In genomic region chr10:39371991-39372390, GRCm38 (mm10) we compare ENCODE assay signal across 8 mouse cellular contexts. TPM values are rescaled to one million over a fixed set of nuclear protein-coding genes. Genes with fewer than 3 reads are reported as not detected.
DNase-seq lines count a peak whose midpoint lies in the region; ATAC-seq and TF ChIP-seq lines count a peak whose summit lies in the region.
"Had no signal": no experiment of that assay in that cellular context is flagged by ENCODE, and none has a peak within 500 bp of the region (broad histone marks: within the 10 kb centered on the region; RNA-seq: fewer than 3 reads in every experiment).

No protein-coding gene starts in this region.

- TF ChIP-seq CTCF in olfactory bulb, adult 2 months (IDR thresholded peaks at IDR 0.05; ENCODE audit: insufficient read depth, low read depth, low read length), result no peak

- no peak for DNase-seq in limb, embryonic 10.5 days (ENCODE audit: low spot score)
- no peak for DNase-seq in adrenal gland, postnatal 25 days
- no peak for DNase-seq in kidney, postnatal 36 days
- DNase-seq: kidney, adult 8-10 months had no signal

- no peaks in the 10 kb centered on the region for H3K9me3 ChIP-seq in limb, embryonic 12.5 days
- no peaks in the 10 kb centered on the region for H3K9me3 ChIP-seq in limb, embryonic 10.5 days (replicated peaks)
- H3K9me3 ChIP-seq in forebrain, embryonic 15.5 days, result no peaks in the 10 kb centered on the region
- H3K9me3 ChIP-seq in limb, embryonic 15.5 days, result no peaks in the 10 kb centered on the region

- H3K36me3 ChIP-seq in limb, embryonic 12.5 days, result no peaks in the 10 kb centered on the region
- H3K36me3 ChIP-seq in limb, embryonic 10.5 days, result no peaks in the 10 kb centered on the region
- no peaks in the 10 kb centered on the region for H3K36me3 ChIP-seq in forebrain, embryonic 15.5 days
- H3K36me3 ChIP-seq in limb, embryonic 15.5 days, result no peaks in the 10 kb centered on the region

- H3K4me2 ChIP-seq in limb, embryonic 12.5 days, result peak overlapping the region; percentile 84; the same call in 1 of the 2 replicates
- H3K4me2 ChIP-seq in forebrain, embryonic 15.5 days (replicated peaks), result peak overlapping the region; percentile 58
- H3K4me2 ChIP-seq in limb, embryonic 15.5 days, result 0 out of 2 replicates have a peak overlapping the region, but pooled peaks have one; percentile 78

- H3K27ac ChIP-seq in limb, embryonic 12.5 days, result no peak overlapping the region
- H3K27ac ChIP-seq in limb, embryonic 10.5 days, result no peak overlapping the region
- H3K27ac ChIP-seq in forebrain, embryonic 15.5 days (replicated peaks), result no peak overlapping the region
- H3K27ac ChIP-seq in limb, embryonic 15.5 days, result no peak overlapping the region
- H3K27ac ChIP-seq in olfactory bulb, adult 2 months (ENCODE audit: insufficient read depth, low read depth, low read length), result no peak overlapping the region

- no peak for TF ChIP-seq POLR2A in olfactory bulb, adult 2 months (IDR thresholded peaks at IDR 0.05; ENCODE audit: insufficient read depth, low read depth, low read length)

- H3K27me3 ChIP-seq in limb, embryonic 12.5 days, result peaks cover 10% of the 10 kb centered on the region; the same call in 1 of the 2 replicates
- H3K27me3 ChIP-seq in limb, embryonic 10.5 days (ENCODE audit: low read depth, poor library complexity, severe bottlenecking), result peaks cover 17% of the 10 kb centered on the region; the same call in 1 of the 2 replicates
- no peaks in the 10 kb centered on the region for H3K27me3 ChIP-seq in forebrain, embryonic 15.5 days
- H3K27me3 ChIP-seq in limb, embryonic 15.5 days, result no peaks in the 10 kb centered on the region

- ATAC-seq in limb, embryonic 12.5 days (ENCODE audit: insufficient number of reproducible peaks, insufficient read depth, low FRiP score, low TSS enrichment, low read depth), result no peak
- no peak for ATAC-seq in forebrain, embryonic 15.5 days (replicated peaks)
- ATAC-seq in limb, embryonic 15.5 days (ENCODE audit: insufficient number of reproducible peaks, low FRiP score, low TSS enrichment, low read depth), result no peak

- peaks cover 47% of the 10 kb centered on the region for H3K4me1 ChIP-seq in limb, embryonic 12.5 days (replicated peaks)
- H3K4me1 ChIP-seq in limb, embryonic 10.5 days, result peaks cover 53% of the 10 kb centered on the region
- H3K4me1 ChIP-seq in forebrain, embryonic 15.5 days, result peaks cover 65% of the 10 kb centered on the region
- H3K4me1 ChIP-seq in limb, embryonic 15.5 days, result peaks cover 36% of the 10 kb centered on the region
- H3K4me1 ChIP-seq in olfactory bulb, adult 2 months (ENCODE audit: control insufficient read depth, insufficient read depth, low read length), result peaks cover 16% of the 10 kb centered on the region

- H3K9ac ChIP-seq in limb, embryonic 12.5 days (replicated peaks), result no peak overlapping the region
- H3K9ac ChIP-seq in forebrain, embryonic 15.5 days (replicated peaks), result no peak overlapping the region
- no peak overlapping the region for H3K9ac ChIP-seq in limb, embryonic 15.5 days

- H3K4me3 ChIP-seq in limb, embryonic 12.5 days (replicated peaks), result no peak overlapping the region
- no peak overlapping the region for H3K4me3 ChIP-seq in limb, embryonic 10.5 days
- peak overlapping the region; percentile 92 for H3K4me3 ChIP-seq in forebrain, embryonic 15.5 days
- H3K4me3 ChIP-seq in limb, embryonic 15.5 days, result no peak overlapping the region
- H3K4me3 ChIP-seq in olfactory bulb, adult 2 months (ENCODE audit: insufficient read depth, low read depth, low read length), result peak overlapping the region; percentile 34

- 81% methylated on average over 5 of the region's 5 CpGs for WGBS in limb, embryonic 12.5 days
- 89% methylated on average over 5 of the region's 5 CpGs for WGBS in limb, embryonic 10.5 days
- WGBS in forebrain, embryonic 15.5 days, result 82% methylated on average over 5 of the region's 5 CpGs
- 70% methylated on average over 5 of the region's 5 CpGs for WGBS in limb, embryonic 15.5 days
- 50% methylated on average over 5 of the region's 5 CpGs for WGBS in olfactory bulb, adult 2 months

RNA-seq across cellular contexts. Expression of gene Fyn, which starts 3.3 kb away (rescaled TPM):
- 24.0 and 28.3 TPM in 2 replicates for polyA plus RNA-seq in limb, embryonic 12.5 days (2016; fragmentation: Nextera tagmentation; extraction: Ambion mirVana)
- polyA plus RNA-seq in limb, embryonic 10.5 days (2016; fragmentation: Nextera tagmentation; extraction: Ambion mirVana), result 13.1 and 16.0 TPM in 2 replicates
- polyA plus RNA-seq in forebrain, embryonic 15.5 days (2015; fragmentation: Nextera tagmentation; extraction: Ambion mirVana), result 75.6 and 79.3 TPM in 2 replicates
- polyA plus RNA-seq in limb, embryonic 15.5 days (2015; fragmentation: Nextera tagmentation; extraction: Ambion mirVana), result 34.5 and 38.6 TPM in 2 replicates
- polyA plus RNA-seq in olfactory bulb, adult 2 months (2012; ENCODE audit: insufficient read depth, insufficient read length, low replicate concordance, missing spikeins), result 322 TPM in 1 of 2 replicates, not detected in the other
- 47.7 and 49.6 TPM in 2 replicates for total RNA-seq in adrenal gland, postnatal 25 days (2021)

Comparison
In these comparisons a context has a peak if more than half of its experiments do, and no peak if none do; other contexts are left out.
1. H3K4me3 ChIP-seq: peak in forebrain, embryonic 15.5 days (single experiment) and olfactory bulb, adult 2 months (single experiment); none in limb, embryonic 12.5 days (single experiment), limb, embryonic 10.5 days (single experiment) and limb, embryonic 15.5 days (single experiment).
2. Peak in every context shown above with its lines, with median percentiles within 50 percentile points of each other: H3K4me2 ChIP-seq.